Mouse (Mus musculus) neural tube, embryonic 11.5 days (tissue): ENCODE results near the gene Hoxb3. TPM values are rescaled to one million over a fixed set of nuclear protein-coding genes. Genes with fewer than 3 reads are reported as not detected.

ENCODE experiments used
- ATAC-seq: fragments of 200-750 bp; cut with Nextera tagmentation; 2 replicates; pipeline ENCODE4 v1.8.0; 2017; ENCODE audit warnings: moderate number of reproducible peaks, mild to moderate bottlenecking, moderate TSS enrichment, moderate library complexity; ENCODE audit not compliant: insufficient read depth, low FRiP score, low TSS enrichment
- DNase-seq: peaks from one replicate; pipeline ENCODE4 v3.0.0-alpha.2; 2015; ENCODE audit warnings: low spot score
- H3K27ac ChIP-seq: fragments of 300-500 bp; sonication (generic); 2 replicates; pipeline ENCODE4 v1.5.1; 2014; ENCODE audit warnings: low read depth, mild to moderate bottlenecking, low read length
- H3K27me3 ChIP-seq: fragments of 300-500 bp; sonication (generic); 2 replicates; pipeline ENCODE4 v1.6.1; 2014; ENCODE audit warnings: mild to moderate bottlenecking, low read length, mixed read lengths; ENCODE audit not compliant: control insufficient read depth, insufficient read depth
- H3K36me3 ChIP-seq: fragments of 300-500 bp; sonication (generic); 2 replicates; pipeline ENCODE4 v1.6.1; 2014; ENCODE audit warnings: mild to moderate bottlenecking, low read length, moderate library complexity, mixed read lengths; ENCODE audit not compliant: control insufficient read depth, insufficient read depth
- H3K4me1 ChIP-seq: fragments of 300-500 bp; sonication (generic); 2 replicates; pipeline ENCODE4 v1.6.1; 2014; ENCODE audit warnings: low read length, mixed read lengths; ENCODE audit not compliant: control insufficient read depth, insufficient read depth
- H3K4me2 ChIP-seq: fragments of 300-500 bp; sonication (generic); 2 replicates; pipeline ENCODE4 v1.6.1; 2014; ENCODE audit warnings: low read depth, mild to moderate bottlenecking, moderate library complexity
- H3K4me3 ChIP-seq: fragments of 300-500 bp; sonication (generic); 2 replicates; pipeline ENCODE4 v1.5.1; 2014; ENCODE audit warnings: low read depth, low read length
- H3K9ac ChIP-seq: fragments of 300-500 bp; sonication (generic); 2 replicates; pipeline ENCODE4 v1.6.1; 2014; ENCODE audit warnings: mild to moderate bottlenecking, low read length
- H3K9me3 ChIP-seq: fragments of 300-500 bp; sonication (generic); 2 replicates; pipeline ENCODE4 v1.6.1; 2016; ENCODE audit warnings: low read length; ENCODE audit not compliant: control insufficient read depth
- WGBS: fragments of 180-500 bp; shearing (Covaris S2); extraction: QIAGEN DNeasy Blood & Tissue Kit; methylation state at CpG from one replicate; pipeline ENCODE4 v1.1.7; 2014; 5-methylcytosine and 5-hydroxymethylcytosine counted together
- polyA plus RNA-seq: library from polyadenylated mRNA; unstranded; fragments of >200 nt; fragmentation: Nextera tagmentation; extraction: Ambion mirVana; gene quantifications from 2 replicates; pipeline ENCODE4 v1.2.1, GENCODE M21; 2014

Gene Hoxb3
- polyA plus RNA-seq, 1 experiment from 2014 or later, result 10.3 TPM

GRCm38 (mm10) chr11:96316696-96317607, 6.2 kb upstream of the Hoxb3 start:
- ATAC-seq (no peak), DNase-seq (no peak)
- H3K4me3 ChIP-seq, result peak overlapping the region; percentile 96
- peak overlapping the region; percentile 100 for H3K9ac ChIP-seq
- H3K4me1 ChIP-seq, result peaks cover 30% of the 10 kb centered on the region
- peak overlapping the region; percentile 100 for H3K4me2 ChIP-seq
- 2% methylated on average over 18 of the region's 18 CpGs for WGBS
- peaks cover 2% of the 10 kb centered on the region; the same call in 1 of the 2 replicates for H3K36me3 ChIP-seq
- H3K27ac ChIP-seq, result peak overlapping the region; percentile 100
- no peaks in the 10 kb centered on the region for H3K27me3 ChIP-seq
- H3K9me3 ChIP-seq, result no peaks in the 10 kb centered on the region

- DNase-seq, result peak; percentile 83
- H3K27me3 ChIP-seq, result no peaks in the 10 kb centered on the region
- peak; percentile 11 for ATAC-seq
- no peaks in the 10 kb centered on the region for H3K9me3 ChIP-seq
- H3K4me3 ChIP-seq, result peak within 1 kb of the TSS; percentile 96
- peaks cover 36% of the 10 kb centered on the region for H3K4me1 ChIP-seq
- peak within 1 kb of the TSS; percentile 100 for H3K27ac ChIP-seq
- H3K4me2 ChIP-seq, result peak within 1 kb of the TSS; percentile 100
- under 1% methylated on average over 28 of the region's 28 CpGs for WGBS
- peaks cover 2% of the 10 kb centered on the region; the same call in 1 of the 2 replicates for H3K36me3 ChIP-seq
- H3K9ac ChIP-seq, result peak within 1 kb of the TSS; percentile 100
These were observed 5.3 kb upstream of the Hoxb3 start, which contains the start of gene Hoxb4 for GRCm38 (mm10) chr11:96317608-96318367. Hoxb4 (plus strand) TSS chr11:96318267.

GRCm38 (mm10) chr11:96318368-96319070, 4.6 kb upstream of the Hoxb3 start:
- Histone ChIP-seq H3K4me3 (peak overlapping the region; percentile 96), H3K4me1 (peaks cover 30% of the 10 kb centered on the region), H3K4me2 (peak overlapping the region; percentile 100), H3K27me3 (no peaks in the 10 kb centered on the region), H3K9ac (peak overlapping the region; percentile 100), H3K36me3 (peaks cover 2% of the 10 kb centered on the region; the same call in 1 of the 2 replicates), H3K9me3 (no peaks in the 10 kb centered on the region), H3K27ac (peak overlapping the region; percentile 100)
- WGBS, result under 1% methylated on average over 42 of the region's 45 CpGs
- peak; percentile 59 for ATAC-seq
- DNase-seq, result peak; percentile 61

GRCm38 (mm10) chr11:96319071-96319902, 3.8 kb upstream of the Hoxb3 start:
- Histone ChIP-seq H3K9me3 (no peaks in the 10 kb centered on the region), H3K27ac (peak overlapping the region; percentile 100), H3K36me3 (peaks cover 2% of the 10 kb centered on the region; the same call in 1 of the 2 replicates), H3K9ac (peak overlapping the region; percentile 100), H3K4me2 (peak overlapping the region; percentile 100), H3K4me3 (peak overlapping the region; percentile 96), H3K4me1 (peaks cover 29% of the 10 kb centered on the region), H3K27me3 (no peaks in the 10 kb centered on the region)
- ATAC-seq, result peak; percentile 73
- under 1% methylated on average over 26 of the region's 34 CpGs for WGBS
- peak; percentile 67 for DNase-seq

GRCm38 (mm10) chr11:96319910-96320309, 3.2 kb upstream of the Hoxb3 start:
- Histone ChIP-seq H3K27ac (peak overlapping the region; percentile 100), H3K4me3 (peak overlapping the region; percentile 96), H3K36me3 (peaks cover 2% of the 10 kb centered on the region; the same call in 1 of the 2 replicates), H3K27me3 (no peaks in the 10 kb centered on the region), H3K9me3 (no peaks in the 10 kb centered on the region), H3K9ac (peak overlapping the region; percentile 100), H3K4me1 (peaks cover 30% of the 10 kb centered on the region), H3K4me2 (peak overlapping the region; percentile 100)
- 0 out of 2 replicates have a peak, but pooled peaks have one; percentile 1 for ATAC-seq
- DNase-seq, result peak; percentile 64
- WGBS, result under 1% methylated on average over 29 of the region's 29 CpGs

DNA sequence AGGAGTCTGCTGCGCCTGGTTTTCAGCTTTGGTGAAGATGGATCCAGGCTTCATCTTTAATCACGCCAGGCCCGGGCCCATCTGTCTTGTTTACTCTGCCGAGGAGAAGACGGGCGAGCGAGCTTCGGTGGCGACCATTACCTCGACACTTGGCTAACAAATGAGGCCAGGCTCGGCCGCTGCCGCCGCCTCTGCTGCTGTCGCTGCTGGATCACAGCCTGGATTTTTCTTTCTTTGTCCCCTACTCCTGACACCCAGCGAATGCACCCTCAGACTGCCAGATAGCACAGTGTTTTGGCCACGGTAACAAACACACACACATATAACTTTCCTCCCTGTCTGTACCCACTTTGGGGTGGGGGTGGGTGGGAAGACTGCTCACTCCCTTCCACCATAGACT, 2.4 kb upstream of the Hoxb3 start:
- Histone ChIP-seq H3K4me3 (peak overlapping the region; percentile 96), H3K9me3 (no peaks in the 10 kb centered on the region), H3K9ac (peak overlapping the region; percentile 100), H3K36me3 (peaks cover 2% of the 10 kb centered on the region; the same call in 1 of the 2 replicates), H3K4me2 (peak overlapping the region; percentile 100), H3K27ac (peak overlapping the region; percentile 100), H3K4me1 (peaks cover 28% of the 10 kb centered on the region), H3K27me3 (no peaks in the 10 kb centered on the region)
- ATAC-seq, result no peak
- peak; percentile 66 for DNase-seq
- WGBS, result under 1% methylated on average over 17 of the region's 17 CpGs

- H3K27me3 ChIP-seq, result no peaks in the 10 kb centered on the region
- peak overlapping the region; percentile 100 for H3K9ac ChIP-seq
- H3K9me3 ChIP-seq, result no peaks in the 10 kb centered on the region
- WGBS, result 4% methylated on average over 5 of the region's 5 CpGs
- peaks cover 29% of the 10 kb centered on the region for H3K4me1 ChIP-seq
- peak overlapping the region; percentile 96 for H3K4me3 ChIP-seq
- DNase-seq (peak; percentile 51), ATAC-seq (no peak)
- H3K27ac ChIP-seq, result peak overlapping the region; percentile 100
- H3K4me2 ChIP-seq, result peak overlapping the region; percentile 100
- H3K36me3 ChIP-seq, result peaks cover 2% of the 10 kb centered on the region; the same call in 1 of the 2 replicates
These were observed 1.3 kb upstream of the Hoxb3 start for GRCm38 (mm10) chr11:96321846-96322245.
